Comparison of ENCODE assay signal across 9 mouse cellular contexts in genomic region chr13:23536076-23536822, GRCm38 (mm10). TPM values are rescaled to one million over a fixed set of nuclear protein-coding genes. Genes with fewer than 3 reads are reported as not detected.
DNase-seq lines count a peak whose midpoint lies in the region; ATAC-seq and TF ChIP-seq lines count a peak whose summit lies in the region.
"Had no signal": no experiment of that assay in that cellular context is flagged by ENCODE, and none has a peak within 500 bp of the region (broad histone marks: within the 10 kb centered on the region; RNA-seq: fewer than 3 reads in every experiment).

No protein-coding gene starts in this region.

- no peaks in the 10 kb centered on the region for H3K36me3 ChIP-seq in lung, embryonic 15.5 days
- H3K36me3 ChIP-seq in embryonic facial prominence, embryonic 15.5 days = no peaks in the 10 kb centered on the region
- no peaks in the 10 kb centered on the region for H3K36me3 ChIP-seq in limb, embryonic 13.5 days
- no peaks in the 10 kb centered on the region for H3K36me3 ChIP-seq in stomach, postnatal 0 days (ENCODE audit: control insufficient read depth, insufficient read depth, low read length)

- peak overlapping the region; percentile 48 for H3K4me3 ChIP-seq in lung, embryonic 15.5 days
- peak overlapping the region; percentile 61 for H3K4me3 ChIP-seq in embryonic facial prominence, embryonic 15.5 days (replicated peaks)
- H3K4me3 ChIP-seq in limb, embryonic 13.5 days = peak overlapping the region; percentile 55
- H3K4me3 ChIP-seq in stomach, postnatal 0 days (ENCODE audit: low read depth, low read length) = peak overlapping the region; percentile 45

- H3K27ac ChIP-seq in lung, embryonic 15.5 days = peak overlapping the region; percentile 98
- H3K27ac ChIP-seq in embryonic facial prominence, embryonic 15.5 days (replicated peaks) = peak overlapping the region; percentile 63
- H3K27ac ChIP-seq in limb, embryonic 13.5 days = peak overlapping the region; percentile 97
- no peak overlapping the region for H3K27ac ChIP-seq in stomach, postnatal 0 days (replicated peaks)

- H3K9me3 ChIP-seq in lung, embryonic 15.5 days = no peaks in the 10 kb centered on the region
- H3K9me3 ChIP-seq in embryonic facial prominence, embryonic 15.5 days (replicated peaks) = no peaks in the 10 kb centered on the region
- H3K9me3 ChIP-seq in limb, embryonic 13.5 days = no peaks in the 10 kb centered on the region
- H3K9me3 ChIP-seq in stomach, postnatal 0 days (ENCODE audit: control insufficient read depth, low read length) = no peaks in the 10 kb centered on the region

- WGBS in lung, embryonic 15.5 days = 13% methylated on average over 7 of the region's 7 CpGs
- 19% methylated on average over 7 of the region's 7 CpGs for whole genome bisulfite sequencing in embryonic facial prominence, embryonic 15.5 days
- 19% methylated on average over 7 of the region's 7 CpGs for WGBS in limb, embryonic 13.5 days
- 14% methylated on average over 7 of the region's 7 CpGs for WGBS in stomach, postnatal 0 days

- no peaks in the 10 kb centered on the region for H3K27me3 ChIP-seq in lung, embryonic 15.5 days
- H3K27me3 ChIP-seq in embryonic facial prominence, embryonic 15.5 days = no peaks in the 10 kb centered on the region
- no peaks in the 10 kb centered on the region for H3K27me3 ChIP-seq in limb, embryonic 13.5 days
- no peaks in the 10 kb centered on the region for H3K27me3 ChIP-seq in stomach, postnatal 0 days (ENCODE audit: control insufficient read depth, insufficient read depth, low read length)

- peak overlapping the region; percentile 58 for H3K9ac ChIP-seq in lung, embryonic 15.5 days
- peak overlapping the region; percentile 12; the same call in 1 of the 2 replicates for H3K9ac ChIP-seq in embryonic facial prominence, embryonic 15.5 days
- H3K9ac ChIP-seq in limb, embryonic 13.5 days = peak overlapping the region; percentile 72
- peak overlapping the region; percentile 35; the same call in 1 of the 2 replicates for H3K9ac ChIP-seq in stomach, postnatal 0 days (ENCODE audit: low read length)

- no peak for TF ChIP-seq CTCF in stomach, postnatal 0 days (IDR thresholded peaks at IDR 0.05; ENCODE audit: low read depth)

- DNase-seq in lung, postnatal 4 days = no peak
- DNase-seq in stomach, postnatal 0 days (ENCODE audit: low spot score) = no peak
- DNase-seq in gastrocnemius, adult 18-20 months (ENCODE audit: low spot score) = no peak
- no peak for DNase-seq in lung, postnatal 25 days (ENCODE audit: low spot score)
- DNase-seq: adrenal gland, postnatal 10 days had no signal

- ATAC-seq in lung, embryonic 15.5 days (ENCODE audit: borderline replicate concordance, extremely low read depth, low FRiP score, low TSS enrichment) = no peak
- no peak for ATAC-seq in embryonic facial prominence, embryonic 15.5 days (ENCODE audit: insufficient number of reproducible peaks, low FRiP score, low TSS enrichment, low read depth)
- no peak for ATAC-seq in limb, embryonic 13.5 days (ENCODE audit: low FRiP score, low read depth)
- no peak for ATAC-seq in stomach, postnatal 0 days (ENCODE audit: low FRiP score, low TSS enrichment)
- no peak for ATAC-seq in frontal cortex, adult (ENCODE audit: low TSS enrichment)

- peaks cover 31% of the 10 kb centered on the region for H3K4me1 ChIP-seq in lung, embryonic 15.5 days
- peaks cover 29% of the 10 kb centered on the region for H3K4me1 ChIP-seq in embryonic facial prominence, embryonic 15.5 days
- peaks cover 42% of the 10 kb centered on the region for H3K4me1 ChIP-seq in limb, embryonic 13.5 days
- H3K4me1 ChIP-seq in stomach, postnatal 0 days (replicated peaks; ENCODE audit: control insufficient read depth, insufficient read depth) = no peaks in the 10 kb centered on the region

- TF ChIP-seq EP300 in stomach, postnatal 0 days (optimal IDR thresholded peaks at IDR 0.05) = no peak

- H3K4me2 ChIP-seq in lung, embryonic 15.5 days = peak overlapping the region; percentile 66
- peak overlapping the region; percentile 72 for H3K4me2 ChIP-seq in embryonic facial prominence, embryonic 15.5 days (replicated peaks)
- H3K4me2 ChIP-seq in limb, embryonic 13.5 days (replicated peaks) = peak overlapping the region; percentile 65
- H3K4me2 ChIP-seq in stomach, postnatal 0 days (replicated peaks; ENCODE audit: low read depth) = peak overlapping the region; percentile 73

RNA-seq across cellular contexts. Expression of gene Hist1h3g, which starts 1.0 kb away (rescaled TPM):
- 9.5 and 10.8 TPM in 2 replicates for polyA plus RNA-seq in lung, embryonic 15.5 days (2015; fragmentation: Nextera tagmentation; extraction: Ambion mirVana)
- polyA plus RNA-seq in embryonic facial prominence, embryonic 15.5 days (2015; fragmentation: Nextera tagmentation; extraction: Ambion mirVana) = 3.2 and 5.3 TPM in 2 replicates
- polyA plus RNA-seq in limb, embryonic 13.5 days (2015; fragmentation: Nextera tagmentation; extraction: Ambion mirVana) = 9.8 and 10.9 TPM in 2 replicates
- polyA plus RNA-seq in stomach, postnatal 0 days (2015; fragmentation: Nextera tagmentation; extraction: Ambion mirVana) = 2.3 and 3.4 TPM in 2 replicates
- total RNA-seq in gastrocnemius, adult 18-20 months (2021) = under 1 TPM; 0.55 to 0.57 TPM

RNA-seq across cellular contexts. Expression of gene Hist1h2af, which starts 2.5 kb away (rescaled TPM):
- polyA plus RNA-seq in lung, embryonic 15.5 days (2015; fragmentation: Nextera tagmentation; extraction: Ambion mirVana) = 6.2 and 8.4 TPM in 2 replicates
- polyA plus RNA-seq in embryonic facial prominence, embryonic 15.5 days (2015; fragmentation: Nextera tagmentation; extraction: Ambion mirVana) = 2.7 and 3.4 TPM in 2 replicates
- 9.3 and 10.0 TPM in 2 replicates for polyA plus RNA-seq in limb, embryonic 13.5 days (2015; fragmentation: Nextera tagmentation; extraction: Ambion mirVana)
- polyA plus RNA-seq in stomach, postnatal 0 days (2015; fragmentation: Nextera tagmentation; extraction: Ambion mirVana) = 4.5 and 8.9 TPM in 2 replicates
- 1 to 10 TPM in 1 of 2 experiments, under 1 TPM in 1; 0.73 to 1.9 TPM for total RNA-seq in gastrocnemius, adult 18-20 months (2021)

RNA-seq across cellular contexts. Expression of gene Hist1h4h, which starts 5.4 kb away (rescaled TPM):
- polyA plus RNA-seq in lung, embryonic 15.5 days (2015; fragmentation: Nextera tagmentation; extraction: Ambion mirVana) = 6.9 and 8.1 TPM in 2 replicates
- 6.1 and 7.1 TPM in 2 replicates for polyA plus RNA-seq in embryonic facial prominence, embryonic 15.5 days (2015; fragmentation: Nextera tagmentation; extraction: Ambion mirVana)
- 4.1 and 8.4 TPM in 2 replicates for polyA plus RNA-seq in limb, embryonic 13.5 days (2015; fragmentation: Nextera tagmentation; extraction: Ambion mirVana)
- 13.7 and 18.3 TPM in 2 replicates for polyA plus RNA-seq in stomach, postnatal 0 days (2015; fragmentation: Nextera tagmentation; extraction: Ambion mirVana)
- 100 to 1,000 TPM; 149 to 163 TPM for total RNA-seq in gastrocnemius, adult 18-20 months (2021)

RNA-seq across cellular contexts. Expression of gene Hist1h2bh, which starts 6.9 kb away (rescaled TPM):
- polyA plus RNA-seq in lung, embryonic 15.5 days (2015; fragmentation: Nextera tagmentation; extraction: Ambion mirVana) = 1.4 TPM in 2 replicates
- 1.0 and 1.1 TPM in 2 replicates for polyA plus RNA-seq in embryonic facial prominence, embryonic 15.5 days (2015; fragmentation: Nextera tagmentation; extraction: Ambion mirVana)
- polyA plus RNA-seq in limb, embryonic 13.5 days (2015; fragmentation: Nextera tagmentation; extraction: Ambion mirVana) = 0.74 and 1.0 TPM in 2 replicates
- polyA plus RNA-seq in stomach, postnatal 0 days (2015; fragmentation: Nextera tagmentation; extraction: Ambion mirVana) = 0.30 and 0.62 TPM in 2 replicates
- 1 to 10 TPM; 1.0 to 1.1 TPM for total RNA-seq in gastrocnemius, adult 18-20 months (2021)

RNA-seq across cellular contexts. Expression of gene Hist1h3f, which starts 7.6 kb away (rescaled TPM):
- polyA plus RNA-seq in lung, embryonic 15.5 days (2015; fragmentation: Nextera tagmentation; extraction: Ambion mirVana) = 0.75 and 1.5 TPM in 2 replicates
- polyA plus RNA-seq in embryonic facial prominence, embryonic 15.5 days (2015; fragmentation: Nextera tagmentation; extraction: Ambion mirVana) = 0.25 and 0.37 TPM in 2 replicates
- polyA plus RNA-seq in limb, embryonic 13.5 days (2015; fragmentation: Nextera tagmentation; extraction: Ambion mirVana) = 1.5 and 1.7 TPM in 2 replicates
- 0.51 and 0.78 TPM in 2 replicates for polyA plus RNA-seq in stomach, postnatal 0 days (2015; fragmentation: Nextera tagmentation; extraction: Ambion mirVana)
- 1 to 10 TPM; 3.0 to 4.8 TPM for total RNA-seq in gastrocnemius, adult 18-20 months (2021)

Comparison
In these comparisons a context has a peak if more than half of its experiments do, and no peak if none do; other contexts are left out.
1. H3K9ac ChIP-seq: peak in every context shown above with its lines; median percentile 72 in limb, embryonic 13.5 days; 58 in lung, embryonic 15.5 days; 35 in stomach, postnatal 0 days; 12 in embryonic facial prominence, embryonic 15.5 days.